Mouse (Mus musculus) kidney, postnatal 14 days (tissue): ENCODE measurements around the gene Yipf4.

Experiments
- DNase-seq: peaks from one replicate; pipeline ENCODE4 v3.0.0; 2022; ENCODE audit warnings: mixed read lengths

Yipf4 gene

GRCm38 (mm10) chr17:74526806-74527653, 37.7 kb downstream of the Yipf4 start:
- DNase-seq: no peak

GRCm38 (mm10) chr17:74527729-74528607, 38.7 kb downstream of the Yipf4 start, which contains the start of gene Birc6:
Birc6 (plus strand) TSS chr17:74528295.
- DNase-seq: peak; percentile 100

GRCm38 (mm10) chr17:74528648-74529532, 39.6 kb downstream of the Yipf4 start:
- no peak for DNase-seq

- no peak for DNase-seq
Observed at GRCm38 (mm10) chr17:74529533-74529824, 40.2 kb downstream of the Yipf4 start.

- no peak for DNase-seq
Observed at GRCm38 (mm10) chr17:74534971-74535370, 45.7 kb downstream of the Yipf4 start.

GRCm38 (mm10) chr17:74537526-74537925, 48.2 kb downstream of the Yipf4 start:
- DNase-seq: no peak

GRCm38 (mm10) chr17:74543615-74544014, 54.3 kb downstream of the Yipf4 start:
- DNase-seq: no peak
